Mouse (Mus musculus) heart, embryonic 16.5 days (tissue): ENCODE measurements around the gene Olfr1175-ps. TPM values are rescaled to one million over a fixed set of nuclear protein-coding genes. Genes with fewer than 3 reads are reported as not detected.

ENCODE experiments used
- ATAC-seq: fragments of 200-750 bp; cut with Nextera tagmentation; replicated peaks from 2 replicates; pipeline ENCODE4 v1.8.0; 2017; ENCODE audit warnings: moderate number of reproducible peaks; ENCODE audit not compliant: insufficient read depth, low FRiP score; ENCODE audit errors: extremely low read depth
- H3K27ac ChIP-seq: fragments of 300-500 bp; sonication (generic); 2 replicates; pipeline ENCODE4 v1.5.1; 2014; ENCODE audit warnings: mild to moderate bottlenecking, low read length, control low read depth, moderate library complexity
- H3K27me3 ChIP-seq: fragments of 300-500 bp; sonication (generic); 2 replicates; pipeline ENCODE4 v1.6.1; 2014; ENCODE audit warnings: low read length, mixed read lengths; ENCODE audit not compliant: control insufficient read depth, insufficient read depth
- H3K36me3 ChIP-seq: fragments of 300-500 bp; sonication (generic); 2 replicates; pipeline ENCODE4 v1.6.1; 2014; ENCODE audit not compliant: control insufficient read depth, insufficient read depth
- H3K4me1 ChIP-seq: fragments of 300-500 bp; sonication (generic); 2 replicates; pipeline ENCODE4 v1.6.1; 2014; ENCODE audit warnings: low read length, mixed read lengths; ENCODE audit not compliant: control insufficient read depth, insufficient read depth
- H3K4me2 ChIP-seq: fragments of 300-500 bp; sonication (generic); 2 replicates; pipeline ENCODE4 v1.6.1; 2014; ENCODE audit warnings: low read depth, mild to moderate bottlenecking, control low read depth, low read length
- H3K4me3 ChIP-seq: fragments of 300-500 bp; sonication (generic); 2 replicates; pipeline ENCODE4 v1.5.1; 2014; ENCODE audit warnings: mild to moderate bottlenecking, control low read depth, low read length
- H3K9ac ChIP-seq: fragments of 300-500 bp; sonication (generic); 2 replicates; pipeline ENCODE4 v1.6.1; 2014; ENCODE audit warnings: low read length, control low read depth
- H3K9me3 ChIP-seq: fragments of 300-500 bp; sonication (generic); replicated peaks from 2 replicates; pipeline ENCODE4 v1.6.1; 2016; ENCODE audit warnings: low read length; ENCODE audit not compliant: control insufficient read depth
- WGBS: fragments of 180-500 bp; shearing (Covaris S2); extraction: QIAGEN DNeasy Blood & Tissue Kit; methylation state at CpG from one replicate; pipeline ENCODE4 v1.1.7; 2014; 5-methylcytosine and 5-hydroxymethylcytosine counted together
- polyA plus RNA-seq: library from polyadenylated mRNA; unstranded; fragments of >200 nt; fragmentation: Nextera tagmentation; extraction: Ambion mirVana; gene quantifications from 2 replicates; pipeline ENCODE4 v1.2.1, GENCODE M21; 2015

Gene Olfr1175-ps
- polyA plus RNA-seq = not detected in 2 replicates

GRCm38 (mm10) chr2:88327115-88327514 is at the start of gene Olfr1175-ps:
Gene Olfr1175-ps (minus strand): TSS chr2:88327215.
- H3K36me3 ChIP-seq = no peaks in the 10 kb centered on the region
- ATAC-seq = no peak
- no peaks in the 10 kb centered on the region for H3K4me1 ChIP-seq
- no peak within 1 kb of the TSS for H3K4me3 ChIP-seq
- 71% methylated on average over 2 of the region's 2 CpGs for WGBS
- no peaks in the 10 kb centered on the region for H3K9me3 ChIP-seq
- H3K27ac ChIP-seq = no peak within 1 kb of the TSS
- no peak within 1 kb of the TSS for H3K4me2 ChIP-seq
- H3K27me3 ChIP-seq = no peaks in the 10 kb centered on the region
- H3K9ac ChIP-seq = no peak within 1 kb of the TSS

GRCm38 (mm10) chr2:88356304-88356703 is 29.3 kb upstream of the Olfr1175-ps start:
- Histone ChIP-seq H3K4me2 (no peak overlapping the region), H3K4me3 (no peak overlapping the region), H3K4me1 (no peaks in the 10 kb centered on the region), H3K9ac (no peak overlapping the region), H3K27me3 (no peaks in the 10 kb centered on the region), H3K36me3 (no peaks in the 10 kb centered on the region), H3K9me3 (no peaks in the 10 kb centered on the region), H3K27ac (no peak overlapping the region)
- WGBS = 3% methylated on average over 2 of the region's 2 CpGs
- ATAC-seq = no peak

- no peak within 1 kb of the TSS for H3K4me2 ChIP-seq
- no peaks in the 10 kb centered on the region for H3K4me1 ChIP-seq
- H3K36me3 ChIP-seq = no peaks in the 10 kb centered on the region
- H3K9me3 ChIP-seq = no peaks in the 10 kb centered on the region
- no peak within 1 kb of the TSS for H3K4me3 ChIP-seq
- no peak for ATAC-seq
- no peak within 1 kb of the TSS for H3K27ac ChIP-seq
- no peak within 1 kb of the TSS for H3K9ac ChIP-seq
- WGBS = 55% methylated on average over 1 of the region's 1 CpGs
- H3K27me3 ChIP-seq = no peaks in the 10 kb centered on the region
Observed at GRCm38 (mm10) chr2:88346392-88346791, 19.4 kb upstream of the Olfr1175-ps start, which contains the start of gene Olfr1177-ps. Gene Olfr1177-ps (minus strand): TSS chr2:88346492.

DNA sequence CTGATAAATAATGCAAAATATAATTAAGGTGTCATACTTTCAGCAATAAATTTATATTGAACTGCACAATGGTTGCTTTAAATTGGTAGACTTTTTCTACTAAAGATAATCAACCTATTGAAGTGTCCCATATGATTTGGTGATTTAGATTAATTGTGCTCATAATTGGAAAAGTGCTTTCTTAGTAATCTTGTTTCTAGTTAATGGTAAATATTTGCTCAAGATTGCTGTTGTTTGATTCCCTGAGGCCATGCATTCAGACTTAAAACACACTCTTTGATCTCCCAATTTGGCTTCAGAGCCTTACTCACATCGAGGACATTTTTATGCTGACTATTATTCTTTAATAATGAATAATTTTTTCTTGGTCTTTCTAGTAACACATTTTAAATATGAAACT is 9.4 kb upstream of the Olfr1175-ps start, which contains the start of gene Olfr1176:
Gene Olfr1176, plus strand, starts transcription at position 301 of the 400 bp plus-strand sequence.
- no peak within 1 kb of the TSS for H3K4me3 ChIP-seq
- no peaks in the 10 kb centered on the region for H3K9me3 ChIP-seq
- WGBS = 60% methylated on average over 1 of the region's 1 CpGs
- H3K9ac ChIP-seq = no peak within 1 kb of the TSS
- H3K4me2 ChIP-seq = no peak within 1 kb of the TSS
- no peaks in the 10 kb centered on the region for H3K36me3 ChIP-seq
- H3K27ac ChIP-seq = no peak within 1 kb of the TSS
- no peaks in the 10 kb centered on the region for H3K27me3 ChIP-seq
- ATAC-seq = no peak
- H3K4me1 ChIP-seq = no peaks in the 10 kb centered on the region

- Histone ChIP-seq H3K4me2 (no peak within 1 kb of the TSS), H3K9me3 (no peaks in the 10 kb centered on the region), H3K4me1 (no peaks in the 10 kb centered on the region), H3K36me3 (no peaks in the 10 kb centered on the region), H3K27ac (no peak within 1 kb of the TSS), H3K4me3 (no peak within 1 kb of the TSS), H3K9ac (no peak within 1 kb of the TSS), H3K27me3 (no peaks in the 10 kb centered on the region)
- WGBS = 82% methylated on average over 4 of the region's 4 CpGs
- ATAC-seq = no peak
Observed at GRCm38 (mm10) chr2:88315035-88315434, 12.0 kb downstream of the Olfr1175-ps start, which contains the start of gene Olfr1174-ps. Gene Olfr1174-ps (minus strand): TSS chr2:88315135.

DNA sequence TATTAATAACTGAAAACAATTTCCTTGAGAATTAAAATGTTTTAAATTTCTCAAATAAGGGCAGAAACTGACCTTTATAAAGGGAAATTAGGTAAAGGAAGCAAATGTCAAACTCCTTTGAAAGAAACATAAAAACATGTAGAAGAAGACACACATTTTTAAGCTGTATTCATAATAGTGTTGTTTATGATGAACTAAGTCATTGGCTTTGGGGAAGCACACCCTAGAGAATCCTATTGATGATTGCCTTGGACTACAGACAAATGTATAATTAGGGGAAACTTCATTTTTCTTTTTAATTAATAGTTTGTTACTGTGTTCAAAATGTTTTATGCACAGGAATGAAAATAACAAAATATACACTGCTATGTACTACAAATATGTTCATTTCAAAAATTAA is 47.2 kb downstream of the Olfr1175-ps start, which contains the start of gene Olfr1173:
Gene Olfr1173, minus strand, starts transcription at position 101 of the 400 bp plus-strand sequence.
- no peak for ATAC-seq
- Histone ChIP-seq H3K4me2 (no peak within 1 kb of the TSS), H3K9me3 (no peaks in the 10 kb centered on the region), H3K9ac (no peak within 1 kb of the TSS), H3K4me1 (no peaks in the 10 kb centered on the region), H3K36me3 (no peaks in the 10 kb centered on the region), H3K4me3 (no peak within 1 kb of the TSS), H3K27me3 (no peaks in the 10 kb centered on the region), H3K27ac (no peak within 1 kb of the TSS)

Other genes with a start within 250 kb of the Olfr1175-ps start
- gene Olfr1164, start 233.2 kb downstream of the Olfr1175-ps start, polyA plus RNA-seq = not detected in 2 replicates
- gene Olfr1166, start 198.9 kb downstream of the Olfr1175-ps start, polyA plus RNA-seq = not detected in 2 replicates
- gene Olfr1167, start 172.0 kb downstream of the Olfr1175-ps start, polyA plus RNA-seq = not detected in 2 replicates
- gene Olfr1168, start 145.3 kb downstream of the Olfr1175-ps start, polyA plus RNA-seq = not detected in 2 replicates
- not detected in 2 replicates for gene Olfr1170, start 98.9 kb downstream of the Olfr1175-ps start, polyA plus RNA-seq
- 0.03 TPM in 1 of 2 replicates, not detected in the other for gene Olfr1173, start 47.3 kb downstream of the Olfr1175-ps start, polyA plus RNA-seq
- gene Olfr1174-ps, start 12.1 kb downstream of the Olfr1175-ps start, polyA plus RNA-seq = not detected in 2 replicates
- gene Olfr1176, start 9.5 kb upstream of the Olfr1175-ps start, polyA plus RNA-seq = not detected in 2 replicates
- not detected in 2 replicates for gene Olfr1177-ps, start 19.3 kb upstream of the Olfr1175-ps start, polyA plus RNA-seq
- not detected in 2 replicates for gene Olfr1178, start 59.8 kb upstream of the Olfr1175-ps start, polyA plus RNA-seq
- gene Olfr1179, start 79.2 kb upstream of the Olfr1175-ps start, polyA plus RNA-seq = not detected in 2 replicates
- gene Olfr1180, start 91.9 kb upstream of the Olfr1175-ps start, polyA plus RNA-seq = not detected in 2 replicates
- not detected in 2 replicates for gene Olfr1181, start 99.0 kb upstream of the Olfr1175-ps start, polyA plus RNA-seq
- gene Gm13757, start 121.9 kb upstream of the Olfr1175-ps start, polyA plus RNA-seq = not detected in 2 replicates
- gene Olfr1183, start 127.7 kb upstream of the Olfr1175-ps start, polyA plus RNA-seq = not detected in 2 replicates
- gene Olfr1184, start 156.4 kb upstream of the Olfr1175-ps start, polyA plus RNA-seq = not detected in 2 replicates
- gene Olfr1185-ps1, start 166.1 kb upstream of the Olfr1175-ps start, polyA plus RNA-seq = not detected in 2 replicates
- not detected in 2 replicates for gene Olfr1186, start 191.3 kb upstream of the Olfr1175-ps start, polyA plus RNA-seq
- not detected in 2 replicates for gene Olfr1188, start 229.7 kb upstream of the Olfr1175-ps start, polyA plus RNA-seq